Mouse (Mus musculus) myocyte (in vitro differentiated cells): ENCODE results near the gene Abhd6. TPM values are rescaled to one million over a fixed set of nuclear protein-coding genes. Genes with fewer than 3 reads are reported as not detected.

Source experiments
- H3K27me3 ChIP-seq: one replicate; pipeline ENCODE4 v1.6.1; 2011; ENCODE audit not compliant: control insufficient read depth, insufficient read depth, insufficient read length
- H3K36me3 ChIP-seq: one replicate; pipeline ENCODE4 v1.6.1; 2011; ENCODE audit not compliant: control insufficient read depth, insufficient read depth
- H3K4me2 ChIP-seq: one replicate; pipeline ENCODE4 v1.6.1; 2011; ENCODE audit warnings: low read depth, control low read depth
- H3K4me3 ChIP-seq: one replicate; pipeline ENCODE4 v1.5.1; 2011; ENCODE audit warnings: mild to moderate bottlenecking, control low read depth, moderate library complexity
- H3K79me2 ChIP-seq: one replicate; pipeline ENCODE4 v1.6.1; 2011; ENCODE audit not compliant: control insufficient read depth, insufficient read depth
- H3ac ChIP-seq: one replicate; pipeline ENCODE4 v1.6.1; 2011; ENCODE audit not compliant: control insufficient read depth, insufficient read length
- CEBPB ChIP-seq: IDR thresholded peaks from 2 replicates; pipeline ENCODE4 v1.6.1; 2011; ENCODE audit warnings: mild to moderate bottlenecking, moderate library complexity; ENCODE audit not compliant: poor library complexity, insufficient read depth, severe bottlenecking
- E2F4 ChIP-seq: IDR thresholded peaks from one replicate; pipeline ENCODE4 v1.6.1; 2011; ENCODE audit warnings: mild to moderate bottlenecking, control low read depth, moderate library complexity; ENCODE audit not compliant: insufficient read depth
- MAX ChIP-seq: IDR thresholded peaks from one replicate; pipeline ENCODE4 v1.6.1; 2011; ENCODE audit warnings: low read depth, mild to moderate bottlenecking, control low read depth
- MYOD1 ChIP-seq, 3 experiments: IDR thresholded peaks; one replicate each; pipeline ENCODE4 v1.6.1; 2011; ENCODE audit warnings: control low read depth in 2 of 3, low read depth in 2 of 3, mild to moderate bottlenecking in 2 of 3, moderate library complexity in 1 of 3; ENCODE audit not compliant: insufficient read length in 2 of 3, control insufficient read depth in 1 of 3
- MYOG ChIP-seq, 3 experiments: IDR thresholded peaks; one replicate each; pipeline ENCODE4 v1.6.1; 2011; ENCODE audit warnings: control low read depth in 2 of 3, low read depth in 2 of 3, mild to moderate bottlenecking in 2 of 3; ENCODE audit not compliant: insufficient read length in 2 of 3, control insufficient read depth in 1 of 3, insufficient read depth in 1 of 3
- POLR2A ChIP-seq: IDR thresholded peaks from one replicate; pipeline ENCODE4 v1.6.1; 2011; ENCODE audit warnings: low read depth, mild to moderate bottlenecking, control low read depth, moderate library complexity; ENCODE audit not compliant: insufficient read length
- POLR2AphosphoS2 ChIP-seq: IDR thresholded peaks from one replicate; pipeline ENCODE4 v1.6.1; 2011; ENCODE audit warnings: low read depth, control low read depth; ENCODE audit not compliant: insufficient read length
- REST ChIP-seq: IDR thresholded peaks from one replicate; pipeline ENCODE4 v1.6.1; 2011; ENCODE audit warnings: mild to moderate bottlenecking, control low read depth, moderate library complexity; ENCODE audit not compliant: insufficient read depth, insufficient read length
- SRF ChIP-seq: IDR thresholded peaks from one replicate; pipeline ENCODE4 v1.6.1; 2011; ENCODE audit warnings: low read depth; ENCODE audit not compliant: control insufficient read depth, insufficient read length
- TCF12 ChIP-seq: IDR thresholded peaks from one replicate; pipeline ENCODE4 v1.6.1; 2011; ENCODE audit warnings: mild to moderate bottlenecking, control low read depth; ENCODE audit not compliant: poor library complexity, insufficient read depth, severe bottlenecking
- TCF3 ChIP-seq: IDR thresholded peaks from one replicate; pipeline ENCODE4 v1.6.1; 2011; ENCODE audit warnings: low read depth, control low read depth; ENCODE audit not compliant: insufficient read length
- USF1 ChIP-seq: IDR thresholded peaks from one replicate; pipeline ENCODE4 v1.6.1; 2011; ENCODE audit warnings: low read depth, mild to moderate bottlenecking, control low read depth, moderate library complexity
- polyA plus RNA-seq: library from polyadenylated mRNA; unstranded; fragments of >200 nt; fragmentation: generic; extraction: Trizol; gene quantifications from one replicate; pipeline ENCODE4 v1.2.1, GENCODE M21; 2012; ENCODE audit warnings: missing spikeins

The Abhd6 gene
- polyA plus RNA-seq, result 10.5 TPM

DNA sequence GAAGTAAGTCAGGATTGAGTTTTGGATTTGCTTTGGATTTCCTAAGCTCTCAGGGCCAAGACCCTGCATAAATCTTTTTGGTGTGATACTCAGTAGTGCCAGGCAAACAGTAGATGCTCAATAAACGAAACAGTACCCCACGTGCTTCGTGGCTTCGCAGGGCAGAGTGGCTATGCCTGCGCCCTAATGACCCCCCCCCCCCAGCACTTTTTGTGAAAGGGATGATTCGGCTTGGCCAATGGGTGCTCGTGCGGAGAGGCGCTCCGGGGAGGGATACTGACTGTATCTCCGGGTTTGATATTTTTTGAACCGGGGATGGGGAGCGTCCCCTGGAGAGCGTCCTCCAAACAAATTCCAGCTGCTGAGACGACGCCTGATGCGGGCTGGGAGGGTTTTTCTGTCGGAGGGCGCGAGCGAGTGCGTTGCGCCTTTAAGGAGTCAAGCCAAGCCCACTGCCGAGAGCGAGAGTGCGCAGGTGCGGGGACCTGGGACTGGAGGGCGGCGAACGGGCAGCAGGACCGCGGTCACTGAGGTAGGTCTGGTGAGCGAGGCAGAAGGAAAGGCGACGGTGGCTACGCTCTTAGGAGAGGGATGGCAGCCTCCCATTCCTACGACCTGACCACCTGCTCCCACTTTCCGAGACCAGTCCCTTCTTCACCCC, at the start of gene Abhd6:
Gene Abhd6 (plus strand): TSS at position 471 of the 661 bp plus-strand sequence.
- Histone ChIP-seq H3K4me2 (peak within 1 kb of the TSS; percentile 88), H3K79me2 (no peaks in the 10 kb centered on the region), H3K4me3 (peak within 1 kb of the TSS; percentile 48), H3K36me3 (no peaks in the 10 kb centered on the region), H3K27me3 (no peaks in the 10 kb centered on the region), H3ac (peak within 1 kb of the TSS; percentile 75)
- TF ChIP-seq TCF12 (no peak), MYOG (IDR thresholded peaks at IDR 0.05; ENCODE audit: control insufficient read depth in 1 of 3, insufficient read depth in 1 of 3, insufficient read length in 2 of 3, low read depth in 2 of 3) (peak in 2 of 3 experiments; percentile 8 to 38), REST (no peak), POLR2A (peak; percentile 88), MYOD1 (IDR thresholded peaks at IDR 0.05; ENCODE audit: control insufficient read depth in 1 of 3, insufficient read length in 2 of 3, low read depth in 2 of 3) (peak in 2 of 3 experiments; percentile 49), SRF (no peak), USF1 (no peak), POLR2AphosphoS2 (peak; percentile 83), MAX (no peak)

GRCm38 (mm10) chr14:7954071-7954471, 48.6 kb upstream of the Abhd6 start:
- Histone ChIP-seq H3K36me3 (peaks cover 2% of the 10 kb centered on the region), H3K4me2 (peak overlapping the region; percentile 22), H3K79me2 (no peaks in the 10 kb centered on the region), H3K27me3 (no peaks in the 10 kb centered on the region), H3K4me3 (no peak overlapping the region), H3ac (no peak overlapping the region)
- peak; percentile 48 for TF ChIP-seq POLR2AphosphoS2
- no peak for TF ChIP-seq USF1
- peak; percentile 12 for TF ChIP-seq POLR2A
- TF ChIP-seq SRF, result no peak
- peak; percentile 5 for TF ChIP-seq TCF3
- TF ChIP-seq MYOG (IDR thresholded peaks at IDR 0.05; ENCODE audit: control insufficient read depth in 1 of 3, insufficient read depth in 1 of 3, insufficient read length in 2 of 3, low read depth in 2 of 3), result peak in 1 of 3 experiments; percentile 73
- TF ChIP-seq MYOD1 (IDR thresholded peaks at IDR 0.05; ENCODE audit: control insufficient read depth in 1 of 3, insufficient read length in 2 of 3, low read depth in 2 of 3), result peak in 2 of 3 experiments; percentile 41 to 65

- Histone ChIP-seq H3K4me2 (no peak overlapping the region), H3ac (no peak overlapping the region), H3K79me2 (no peaks in the 10 kb centered on the region), H3K4me3 (no peak overlapping the region), H3K36me3 (no peaks in the 10 kb centered on the region), H3K27me3 (no peaks in the 10 kb centered on the region)
- TF ChIP-seq MYOG (IDR thresholded peaks at IDR 0.05; ENCODE audit: control insufficient read depth in 1 of 3, insufficient read depth in 1 of 3, insufficient read length in 2 of 3, low read depth in 2 of 3) (no peak), USF1 (no peak), MAX (no peak), REST (no peak), POLR2A (no peak), POLR2AphosphoS2 (no peak)
Measured at GRCm38 (mm10) chr14:7956427-7956826, 46.3 kb upstream of the Abhd6 start.

GRCm38 (mm10) chr14:7957049-7957448, 45.7 kb upstream of the Abhd6 start, which contains the start of gene Gm45521:
Gm45521 (plus strand) TSS chr14:7957288.
- Histone ChIP-seq H3K4me2 (no peak within 1 kb of the TSS), H3K27me3 (no peaks in the 10 kb centered on the region), H3K4me3 (no peak within 1 kb of the TSS), H3ac (no peak within 1 kb of the TSS), H3K36me3 (no peaks in the 10 kb centered on the region), H3K79me2 (no peaks in the 10 kb centered on the region)
- TF ChIP-seq TCF12 (no peak), SRF (no peak), CEBPB (no peak), MAX (no peak), MYOD1 (IDR thresholded peaks at IDR 0.05; ENCODE audit: control insufficient read depth in 1 of 3, insufficient read length in 2 of 3, low read depth in 2 of 3) (no peak), POLR2AphosphoS2 (no peak), E2F4 (no peak), TCF3 (no peak), REST (no peak), MYOG (IDR thresholded peaks at IDR 0.05; ENCODE audit: control insufficient read depth in 1 of 3, insufficient read depth in 1 of 3, insufficient read length in 2 of 3, low read depth in 2 of 3) (no peak)

- Histone ChIP-seq H3K27me3 (no peaks in the 10 kb centered on the region), H3K36me3 (no peaks in the 10 kb centered on the region), H3K4me2 (no peak overlapping the region), H3K79me2 (no peaks in the 10 kb centered on the region), H3ac (no peak overlapping the region), H3K4me3 (no peak overlapping the region)
- TF ChIP-seq POLR2A, result no peak
- no peak for TF ChIP-seq TCF12
- TF ChIP-seq SRF, result no peak
- TF ChIP-seq MAX, result no peak
- no peak for TF ChIP-seq POLR2AphosphoS2
- TF ChIP-seq E2F4, result no peak
- TF ChIP-seq REST, result no peak
- TF ChIP-seq MYOG (IDR thresholded peaks at IDR 0.05; ENCODE audit: control insufficient read depth in 1 of 3, insufficient read depth in 1 of 3, insufficient read length in 2 of 3, low read depth in 2 of 3), result no peak
- TF ChIP-seq MYOD1 (IDR thresholded peaks at IDR 0.05; ENCODE audit: control insufficient read depth in 1 of 3, insufficient read length in 2 of 3, low read depth in 2 of 3), result no peak
- no peak for TF ChIP-seq CEBPB
- TF ChIP-seq TCF3, result no peak
Measured at GRCm38 (mm10) chr14:7960616-7961015, 42.1 kb upstream of the Abhd6 start.
